Mouse (Mus musculus) testis, adult 2 months (tissue): Measurements from ENCODE around the gene Serpinb6a. TPM values are rescaled to one million over a fixed set of nuclear protein-coding genes. Genes with fewer than 3 reads are reported as not detected.

Experiments
- H3K27ac ChIP-seq: fragments of 200-500 bp; 2 replicates; pipeline ENCODE4 v1.5.1; 2012; ENCODE audit warnings: low read depth, low read length; ENCODE audit not compliant: control insufficient read depth, insufficient read depth
- H3K27me3 ChIP-seq: fragments of 200-500 bp; 2 replicates; pipeline ENCODE4 v1.6.1; 2012; ENCODE audit warnings: mild to moderate bottlenecking, low read length, moderate library complexity; ENCODE audit not compliant: control insufficient read depth, insufficient read depth
- H3K36me3 ChIP-seq: fragments of 200-500 bp; 2 replicates; pipeline ENCODE4 v1.6.1; 2012; ENCODE audit warnings: mild to moderate bottlenecking, low read length; ENCODE audit not compliant: control insufficient read depth, insufficient read depth
- H3K4me1 ChIP-seq: fragments of 200-500 bp; 2 replicates; pipeline ENCODE4 v1.6.1; 2012; ENCODE audit warnings: low read length; ENCODE audit not compliant: control insufficient read depth, insufficient read depth
- H3K4me3 ChIP-seq: fragments of 200-500 bp; 2 replicates; pipeline ENCODE4 v1.5.1; 2012; ENCODE audit warnings: low read depth, mild to moderate bottlenecking, low read length, moderate library complexity, mixed read lengths; ENCODE audit not compliant: control insufficient read depth
- CTCF ChIP-seq: fragments of 200-500 bp; IDR thresholded peaks from 2 replicates; pipeline ENCODE4 v1.5.1; 2012; ENCODE audit warnings: low read depth, mild to moderate bottlenecking, inconsistent platforms, low read length, moderate library complexity; ENCODE audit not compliant: control insufficient read depth, insufficient read depth, insufficient replicate concordance
- POLR2A ChIP-seq: fragments of 200-500 bp; IDR thresholded peaks from 2 replicates; pipeline ENCODE4 v1.6.1; 2012; ENCODE audit warnings: low read depth, mild to moderate bottlenecking, inconsistent platforms, low read length, moderate library complexity; ENCODE audit not compliant: control insufficient read depth
- polyA plus RNA-seq: library from polyadenylated mRNA; depleted of rRNA; stranded (reverse); fragments of >200 nt; gene quantifications from 2 replicates; pipeline ENCODE4 v1.2.3, GENCODE M21; 2012

Gene Serpinb6a
- polyA plus RNA-seq, 1 experiment: 126 TPM

GRCm38 (mm10) chr13:34043716-34044393, 41.3 kb upstream of the Serpinb6a start:
- Histone ChIP-seq H3K27me3 (no peaks in the 10 kb centered on the region), H3K36me3 (no peaks in the 10 kb centered on the region), H3K4me3 (no peak overlapping the region), H3K27ac (no peak overlapping the region), H3K4me1 (no peaks in the 10 kb centered on the region)
- TF ChIP-seq CTCF (no peak), POLR2A (no peak)

- no peak overlapping the region for H3K27ac ChIP-seq
- TF ChIP-seq POLR2A (no peak), CTCF (no peak)
- H3K4me1 ChIP-seq: peaks cover 8% of the 10 kb centered on the region
Measured at GRCm38 (mm10) chr13:34040091-34040490, 37.5 kb upstream of the Serpinb6a start.

GRCm38 (mm10) chr13:34038901-34039341, 36.3 kb upstream of the Serpinb6a start:
- Histone ChIP-seq H3K27me3 (no peaks in the 10 kb centered on the region), H3K36me3 (no peaks in the 10 kb centered on the region), H3K27ac (no peak overlapping the region), H3K4me3 (peak overlapping the region; percentile 10; the same call in 1 of the 2 replicates), H3K4me1 (peaks cover 8% of the 10 kb centered on the region)
- TF ChIP-seq CTCF: no peak
- TF ChIP-seq POLR2A: no peak

More at GRCm38 (mm10) chr13:34040091-34040490, 37.5 kb upstream of the Serpinb6a start:
- no peaks in the 10 kb centered on the region for H3K36me3 ChIP-seq
- no peak overlapping the region for H3K4me3 ChIP-seq
- no peaks in the 10 kb centered on the region for H3K27me3 ChIP-seq

- Histone ChIP-seq H3K4me1 (peaks cover 8% of the 10 kb centered on the region), H3K4me3 (peak overlapping the region; percentile 85), H3K36me3 (no peaks in the 10 kb centered on the region), H3K27ac (peak overlapping the region; percentile 83), H3K27me3 (no peaks in the 10 kb centered on the region)
- TF ChIP-seq POLR2A (no peak), CTCF (no peak)
Measured at GRCm38 (mm10) chr13:34038056-34038432, 35.5 kb upstream of the Serpinb6a start.

- Histone ChIP-seq H3K27me3 (no peaks in the 10 kb centered on the region), H3K27ac (peak within 1 kb of the TSS; percentile 83), H3K4me3 (peak within 1 kb of the TSS; percentile 85), H3K36me3 (no peaks in the 10 kb centered on the region), H3K4me1 (peaks cover 8% of the 10 kb centered on the region)
- TF ChIP-seq POLR2A (peak; percentile 97), CTCF (0 out of 2 replicates have a peak, but pooled peaks have one; percentile 11)
Measured at GRCm38 (mm10) chr13:34037172-34038055, 34.8 kb upstream of the Serpinb6a start, which contains the start of gene Bphl. Gene Bphl, plus strand, starts transcription at chr13:34037597.

- Histone ChIP-seq H3K4me1 (peaks cover 8% of the 10 kb centered on the region), H3K27ac (no peak overlapping the region)
Measured at GRCm38 (mm10) chr13:34036726-34037125, 34.1 kb upstream of the Serpinb6a start.

GRCm38 (mm10) chr13:34035424-34035823, 32.8 kb upstream of the Serpinb6a start:
- Histone ChIP-seq H3K4me1 (peaks cover 8% of the 10 kb centered on the region), H3K27ac (no peak overlapping the region), H3K36me3 (no peaks in the 10 kb centered on the region), H3K4me3 (no peak overlapping the region), H3K27me3 (no peaks in the 10 kb centered on the region)
- TF ChIP-seq POLR2A (no peak), CTCF (no peak)

More at GRCm38 (mm10) chr13:34036726-34037125, 34.1 kb upstream of the Serpinb6a start:
- no peak for TF ChIP-seq CTCF
- no peak for TF ChIP-seq POLR2A
- H3K36me3 ChIP-seq: no peaks in the 10 kb centered on the region
- no peak overlapping the region for H3K4me3 ChIP-seq
- no peaks in the 10 kb centered on the region for H3K27me3 ChIP-seq
